Mouse (Mus musculus) liver, adult 2 months (tissue): ENCODE measurements around the gene Dusp14.

Experiments
- CTCF ChIP-seq: fragments of 200-500 bp; IDR thresholded peaks from 2 replicates; pipeline ENCODE4 v1.5.1; 2011; ENCODE audit warnings: low read depth, low read length, control low read depth
- POLR2A ChIP-seq: fragments of 200-500 bp; IDR thresholded peaks from 2 replicates; pipeline ENCODE4 v1.6.1; 2011; ENCODE audit warnings: low read length, control low read depth; ENCODE audit not compliant: insufficient read depth; ENCODE audit errors: extremely low read depth

- TF ChIP-seq POLR2A: no peak
- TF ChIP-seq CTCF: no peak
Measured at GRCm38 (mm10) chr11:84010411-84010810, 58.6 kb downstream of the Dusp14 start.
